Mouse (Mus musculus): ENCODE data around the gene Scyl3.

DNA sequence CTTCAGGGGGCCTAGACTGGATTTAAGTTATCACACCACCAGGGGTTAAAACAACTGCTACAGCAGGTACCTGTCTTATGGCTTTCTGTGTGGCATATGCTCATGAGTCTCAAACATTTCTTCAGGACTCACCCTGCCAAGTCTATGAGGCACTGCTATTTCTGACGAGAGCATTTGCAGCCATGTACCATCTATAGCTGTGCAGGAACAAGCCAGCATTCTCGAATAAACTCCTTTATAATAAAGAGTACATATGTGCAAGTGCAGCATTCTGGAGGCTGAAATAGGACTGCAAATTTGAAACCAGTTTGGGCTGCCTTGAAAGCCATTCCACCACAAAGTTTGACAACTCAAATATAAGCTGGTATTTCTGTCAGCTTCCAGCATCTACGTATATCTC lies 29.1 kb downstream of the Scyl3 start:
- no peak for TF ChIP-seq CTCF (IDR thresholded peaks at IDR 0.05; ENCODE audit: low read depth)
- TF ChIP-seq EP300 (IDR thresholded peaks at IDR 0.05; ENCODE audit: low read depth) = no peak
